ENCODE assay signal across 20 mouse cellular contexts in the genomic region with DNA sequence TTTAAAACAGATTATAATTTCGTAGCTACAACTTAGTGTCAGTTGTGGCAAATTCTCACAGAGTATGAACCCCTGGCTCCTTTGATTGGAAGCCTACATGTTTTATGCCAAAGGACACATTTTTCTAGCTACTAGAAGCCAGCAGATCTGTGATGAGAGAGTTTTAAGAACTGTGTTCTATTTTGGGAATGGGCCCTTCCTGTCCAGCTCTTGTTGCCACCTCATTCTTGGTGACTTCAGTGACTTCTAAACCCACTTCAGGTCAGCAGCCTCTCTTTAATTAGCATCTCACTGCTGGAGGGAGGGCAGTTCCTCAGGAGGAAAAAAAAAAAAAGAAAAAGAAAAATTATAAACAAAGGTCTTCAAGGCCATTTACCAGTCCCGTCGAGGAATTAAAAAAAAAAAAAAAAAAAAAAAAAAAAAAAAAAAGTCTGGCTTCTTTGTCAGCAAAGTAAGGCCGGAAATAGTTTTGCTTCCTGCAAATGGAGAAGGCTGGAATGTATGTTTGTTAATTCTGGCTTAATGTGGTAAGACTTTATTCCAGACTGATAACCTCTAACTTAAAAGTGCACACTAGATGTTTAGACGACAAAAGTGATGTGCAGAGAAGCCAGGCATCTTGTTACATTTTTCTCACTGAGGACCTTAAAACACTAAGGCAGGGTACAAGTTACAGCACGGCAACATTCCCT.
DNase-seq lines count a peak whose midpoint lies in the region; ATAC-seq and TF ChIP-seq lines count a peak whose summit lies in the region.
"Had no signal": no experiment of that assay in that cellular context is flagged by ENCODE, and none has a peak within 500 bp of the region (broad histone marks: within the 10 kb centered on the region; RNA-seq: fewer than 3 reads in every experiment).

No protein-coding gene starts in this region.

- ATAC-seq in heart, embryonic 14.5 days (ENCODE audit: insufficient number of reproducible peaks, insufficient read depth, low FRiP score, low read depth) = no peak
- no peak for ATAC-seq in liver, postnatal 0 days
- ATAC-seq in intestine, postnatal 0 days = no peak
- ATAC-seq: hindbrain, postnatal 0 days; midbrain, embryonic 16.5 days had no signal

- H3K9me3 ChIP-seq in heart, embryonic 14.5 days (ENCODE audit: control insufficient read depth, low read length) = no peaks in the 10 kb centered on the region
- no peaks in the 10 kb centered on the region for H3K9me3 ChIP-seq in liver, postnatal 0 days (ENCODE audit: low read length)
- no peaks in the 10 kb centered on the region for H3K9me3 ChIP-seq in intestine, postnatal 0 days (ENCODE audit: control insufficient read depth)
- H3K9me3 ChIP-seq: embryonic facial prominence, embryonic 15.5 days; liver, embryonic 13.5 days had no signal

- no peak overlapping the region for H3K4me3 ChIP-seq in heart, embryonic 14.5 days (ENCODE audit: control insufficient read depth in 1 of 2, insufficient read depth in 1 of 2, low read depth in 1 of 2, low read length in 2 of 2)
- H3K4me3 ChIP-seq in liver, postnatal 0 days (ENCODE audit: low read depth, low read length) = no peak overlapping the region
- H3K4me3 ChIP-seq in intestine, postnatal 0 days (ENCODE audit: low read depth, low read length) = no peak overlapping the region
- H3K4me3 ChIP-seq: embryonic facial prominence, embryonic 15.5 days; liver, embryonic 13.5 days had no signal

- peak overlapping the region; percentile 0 to 79; a peak in 1 of 4 replicates for H3K27ac ChIP-seq in heart, embryonic 14.5 days (replicated peaks in 1 of 2; ENCODE audit: control insufficient read depth in 1 of 2, insufficient read depth in 1 of 2, low read depth in 2 of 2, low read length in 2 of 2)
- H3K27ac ChIP-seq in liver, postnatal 0 days (ENCODE audit: low read depth) = peak overlapping the region; percentile 52; the same call in 1 of the 2 replicates
- H3K27ac ChIP-seq in intestine, postnatal 0 days (ENCODE audit: low read depth, low read length) = no peak overlapping the region
- H3K27ac ChIP-seq: hindbrain, postnatal 0 days; left cerebral cortex, adult 2 months; liver, embryonic 13.5 days had no signal

- no peaks in the 10 kb centered on the region for H3K27me3 ChIP-seq in heart, embryonic 14.5 days (ENCODE audit: control insufficient read depth, insufficient read depth, low read length)
- H3K27me3 ChIP-seq in liver, postnatal 0 days (ENCODE audit: insufficient read depth, low read length) = no peaks in the 10 kb centered on the region
- no peaks in the 10 kb centered on the region for H3K27me3 ChIP-seq in intestine, postnatal 0 days (replicated peaks; ENCODE audit: control insufficient read depth, insufficient read depth, low read length)
- H3K27me3 ChIP-seq: embryonic facial prominence, embryonic 15.5 days; liver, embryonic 13.5 days had no signal

- TF ChIP-seq CTCF in liver, postnatal 0 days (IDR thresholded peaks at IDR 0.05; ENCODE audit: low read depth) = no peak
- TF ChIP-seq CTCF in intestine, postnatal 0 days (IDR thresholded peaks at IDR 0.05; ENCODE audit: low read depth) = no peak

- H3K36me3 ChIP-seq in heart, embryonic 14.5 days (ENCODE audit: control insufficient read depth, insufficient read depth, low read length) = no peaks in the 10 kb centered on the region
- no peaks in the 10 kb centered on the region for H3K36me3 ChIP-seq in liver, postnatal 0 days (replicated peaks; ENCODE audit: insufficient read depth, low read length)
- H3K36me3 ChIP-seq in intestine, postnatal 0 days (ENCODE audit: control insufficient read depth, insufficient read depth) = no peaks in the 10 kb centered on the region
- H3K36me3 ChIP-seq: embryonic facial prominence, embryonic 15.5 days; liver, embryonic 13.5 days had no signal

- no peak for DNase-seq in heart, adult 8-10 months (ENCODE audit: low spot score)
- DNase-seq in liver, postnatal 0 days = no peak
- DNase-seq in liver = no peak
- DNase-seq in 416B (ENCODE audit: low read depth) = peak; percentile 79
- DNase-seq in adipocyte (ENCODE audit: low spot score) = peak; percentile 43
- no peak for DNase-seq in urinary bladder, postnatal 36 days (ENCODE audit: low spot score in 2 of 2)
- DNase-seq: adrenal gland, adult 2 months; cerebellum, adult 11 months; cerebellum, postnatal 14 days; embryo, embryonic 11 days; gastrocnemius, postnatal 14 days; kidney, adult 8-10 months; liver, embryonic 13.5 days; spleen, adult 18-20 months had no signal

- TF ChIP-seq EP300 in liver, postnatal 0 days (IDR thresholded peaks at IDR 0.05; ENCODE audit: low read depth) = no peak

- peaks cover 18 to 42% of the 10 kb centered on the region in 2 experiments for H3K4me1 ChIP-seq in heart, embryonic 14.5 days (ENCODE audit: control insufficient read depth in 2 of 2, insufficient read depth in 2 of 2, low read length in 2 of 2)
- H3K4me1 ChIP-seq in liver, postnatal 0 days (ENCODE audit: insufficient read depth) = peaks cover 17% of the 10 kb centered on the region
- no peaks in the 10 kb centered on the region for H3K4me1 ChIP-seq in intestine, postnatal 0 days (replicated peaks; ENCODE audit: control insufficient read depth, insufficient read depth, low read length)

- H3K4me2 ChIP-seq in heart, embryonic 14.5 days (ENCODE audit: low read length) = 0 out of 2 replicates have a peak overlapping the region, but pooled peaks have one; percentile 0
- H3K4me2 ChIP-seq in liver, postnatal 0 days (ENCODE audit: low read depth, low read length) = no peak overlapping the region
- no peak overlapping the region for H3K4me2 ChIP-seq in intestine, postnatal 0 days (replicated peaks; ENCODE audit: low read depth)

- WGBS in heart, embryonic 14.5 days = 51% methylated on average over 6 of the region's 6 CpGs
- 56% methylated on average over 6 of the region's 6 CpGs for WGBS in liver, postnatal 0 days (ENCODE audit: insufficient replicate concordance)
- WGBS in intestine, postnatal 0 days = 49% methylated on average over 6 of the region's 6 CpGs

- no peak overlapping the region for H3K9ac ChIP-seq in heart, embryonic 14.5 days (ENCODE audit: low read length)
- H3K9ac ChIP-seq in liver, postnatal 0 days (replicated peaks) = no peak overlapping the region
- H3K9ac ChIP-seq in intestine, postnatal 0 days (ENCODE audit: low read depth, low read length) = no peak overlapping the region
- H3K9ac ChIP-seq: embryonic facial prominence, embryonic 15.5 days; liver, embryonic 13.5 days had no signal

Comparison
In these comparisons a context has a peak if more than half of its experiments do, and no peak if none do; other contexts are left out.
1. DNase-seq: peak in 416B (single experiment) and adipocyte (single experiment); none in heart, adult 8-10 months (single experiment), liver, postnatal 0 days (single experiment), liver (single experiment) and urinary bladder, postnatal 36 days (0 of 2).